9 mouse cellular contexts compared by ENCODE assay signal in genomic region chr9:113508821-113509220, GRCm38 (mm10).
DNase-seq lines count a peak whose midpoint lies in the region; ATAC-seq and TF ChIP-seq lines count a peak whose summit lies in the region.
"Had no signal": no experiment of that assay in that cellular context is flagged by ENCODE, and none has a peak within 500 bp of the region (broad histone marks: within the 10 kb centered on the region; RNA-seq: fewer than 3 reads in every experiment).

No protein-coding gene starts in this region.

- H3K4me2 ChIP-seq in kidney, embryonic 14.5 days (replicated peaks; ENCODE audit: low read depth, low read length), result no peak overlapping the region

- H3K27ac ChIP-seq in kidney, embryonic 14.5 days (ENCODE audit: low read depth, low read length), result no peak overlapping the region

- DNase-seq in cerebellum, adult 11-12 months, result peak; percentile 13
- DNase-seq in brain, embryonic 14.5 days (ENCODE audit: low read depth), result peak; percentile 85
- DNase-seq in frontal cortex, postnatal 14 days (ENCODE audit: low spot score in 2 of 2), result peak; percentile 68 to 77
- DNase-seq in left cerebral cortex, postnatal 10 days (ENCODE audit: extremely low spot score in 1 of 2, low spot score in 2 of 2), result peak; percentile 76 to 79
- DNase-seq in embryo, embryonic 10 days (ENCODE audit: low spot score), result no peak
- DNase-seq in urinary bladder, postnatal 10 days (ENCODE audit: low spot score), result no peak

- H3K4me1 ChIP-seq in kidney, embryonic 14.5 days (ENCODE audit: control insufficient read depth, insufficient read depth, low read length), result no peaks in the 10 kb centered on the region

- no peak overlapping the region for H3K4me3 ChIP-seq in kidney, embryonic 14.5 days (ENCODE audit: low read length)
- H3K4me3 ChIP-seq: erythroblast, embryonic 14.5 days had no signal

- no peaks in the 10 kb centered on the region for H3K27me3 ChIP-seq in kidney, embryonic 14.5 days (ENCODE audit: control insufficient read depth, insufficient read depth, low read length)

- no peak for ATAC-seq in cerebellum, adult (ENCODE audit: insufficient number of reproducible peaks, low FRiP score, low TSS enrichment)
- ATAC-seq in kidney, embryonic 14.5 days (ENCODE audit: low FRiP score, low TSS enrichment), result no peak

- H3K9ac ChIP-seq in kidney, embryonic 14.5 days (ENCODE audit: low read depth, low read length), result no peak overlapping the region

- 90% methylated on average over 3 of the region's 3 CpGs for WGBS in kidney, embryonic 14.5 days

- no peak for TF ChIP-seq CTCF in brain, embryonic 14.5 days (IDR thresholded peaks at IDR 0.05; ENCODE audit: borderline replicate concordance, extremely low read depth, insufficient read depth, insufficient read length)

- no peaks in the 10 kb centered on the region for H3K36me3 ChIP-seq in kidney, embryonic 14.5 days (ENCODE audit: control insufficient read depth, insufficient read depth, low read length)

- intact Hi-C loops in left cerebral cortex, postnatal 10 days (cut with DNase I), result no loop called here

- no peak for TF ChIP-seq POLR2A in brain, embryonic 14.5 days (IDR thresholded peaks at IDR 0.05; ENCODE audit: borderline replicate concordance, extremely low read depth, insufficient read depth, insufficient read length, poor library complexity, severe bottlenecking)

- H3K9me3 ChIP-seq in kidney, embryonic 14.5 days (ENCODE audit: control insufficient read depth, low read length), result no peaks in the 10 kb centered on the region

Comparison
In these comparisons a context has a peak if more than half of its experiments do, and no peak if none do; other contexts are left out.
1. DNase-seq: peak in cerebellum, adult 11-12 months (single experiment), brain, embryonic 14.5 days (single experiment), frontal cortex, postnatal 14 days (2 of 2) and left cerebral cortex, postnatal 10 days (2 of 2); none in embryo, embryonic 10 days (single experiment) and urinary bladder, postnatal 10 days (single experiment).